Mouse (Mus musculus) heart, embryonic 15.5 days (tissue): ENCODE measurements around the gene Tssk6. TPM values are rescaled to one million over a fixed set of nuclear protein-coding genes. Genes with fewer than 3 reads are reported as not detected.
"Not testable (repeated sequence)": the region's sequence is repeated elsewhere in the genome, so short reads cannot be mapped to it uniquely, and the experiment has no call there.

Experiments used
- ATAC-seq: fragments of 200-750 bp; cut with Nextera tagmentation; replicated peaks from 2 replicates; pipeline ENCODE4 v1.8.0; 2017; ENCODE audit warnings: low read depth, moderate TSS enrichment; ENCODE audit not compliant: insufficient number of reproducible peaks, insufficient read depth, low FRiP score
- H3K27ac ChIP-seq: fragments of 300-500 bp; sonication (generic); 2 replicates; pipeline ENCODE4 v1.5.1; 2015; ENCODE audit warnings: mild to moderate bottlenecking, inconsistent platforms
- H3K27me3 ChIP-seq: fragments of 300-500 bp; sonication (generic); 2 replicates; pipeline ENCODE4 v1.6.1; 2015; ENCODE audit warnings: inconsistent platforms
- H3K36me3 ChIP-seq: fragments of 300-500 bp; sonication (generic); 2 replicates; pipeline ENCODE4 v1.6.1; 2015; ENCODE audit warnings: mild to moderate bottlenecking, inconsistent platforms
- H3K4me1 ChIP-seq: fragments of 300-500 bp; sonication (generic); replicated peaks from 2 replicates; pipeline ENCODE4 v1.6.1; 2015; ENCODE audit warnings: inconsistent platforms
- H3K4me2 ChIP-seq: fragments of 300-500 bp; sonication (generic); 2 replicates; pipeline ENCODE4 v1.6.1; 2015; ENCODE audit warnings: inconsistent platforms, mild to moderate bottlenecking, moderate library complexity
- H3K4me3 ChIP-seq: fragments of 300-500 bp; sonication (generic); 2 replicates; pipeline ENCODE4 v1.5.1; 2015; ENCODE audit warnings: mild to moderate bottlenecking, inconsistent platforms
- H3K9ac ChIP-seq: fragments of 300-500 bp; sonication (generic); 2 replicates; pipeline ENCODE4 v1.6.1; 2015; ENCODE audit warnings: mild to moderate bottlenecking, inconsistent platforms
- H3K9me3 ChIP-seq: fragments of 300-500 bp; sonication (generic); replicated peaks from 2 replicates; pipeline ENCODE4 v1.6.1; 2016; ENCODE audit warnings: inconsistent platforms
- WGBS: fragments of 180-500 bp; shearing (Covaris S2); methylation state at CpG from one replicate; pipeline ENCODE4 v1.1.7; 2015; ENCODE audit warnings: mixed read lengths; 5-methylcytosine and 5-hydroxymethylcytosine counted together
- polyA plus RNA-seq: library from polyadenylated mRNA; unstranded; fragments of >200 nt; fragmentation: Nextera tagmentation; extraction: Ambion mirVana; gene quantifications from 2 replicates; pipeline ENCODE4 v1.2.1, GENCODE M21; 2015

Tssk6 gene
- polyA plus RNA-seq, 1 experiment from 2014 or later: 1.5 TPM

DNA sequence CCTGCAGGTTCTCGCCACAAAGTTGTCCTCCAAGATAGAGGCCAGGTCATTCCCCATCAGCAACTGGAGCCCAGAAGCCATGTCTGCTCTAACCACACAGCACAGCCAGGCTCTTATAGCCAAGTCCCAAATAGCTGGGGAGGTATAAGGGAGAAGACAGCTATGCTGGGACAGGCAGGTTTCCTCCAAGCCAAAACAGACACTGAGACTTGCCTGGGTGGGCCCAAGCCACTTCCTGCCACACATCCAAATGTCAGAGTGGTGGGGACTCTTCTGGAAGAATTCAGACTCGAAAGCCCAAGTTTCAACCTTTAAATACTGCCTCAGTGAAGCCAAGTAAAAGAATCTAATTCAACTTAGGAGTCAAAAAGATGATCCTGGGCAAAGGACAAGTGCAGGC is 38.4 kb downstream of the Tssk6 start:
- peaks cover 4% of the 10 kb centered on the region; the same call in 1 of the 2 replicates for H3K36me3 ChIP-seq
- H3K4me2 ChIP-seq: no peak overlapping the region
- H3K4me3 ChIP-seq: no peak overlapping the region
- no peaks in the 10 kb centered on the region for H3K9me3 ChIP-seq
- peaks cover 80% of the 10 kb centered on the region for H3K4me1 ChIP-seq
- no peak overlapping the region for H3K9ac ChIP-seq
- H3K27me3 ChIP-seq: no peaks in the 10 kb centered on the region
- ATAC-seq: no peak
- 88% methylated on average over 2 of the region's 2 CpGs for WGBS
- peak overlapping the region; percentile 71 for H3K27ac ChIP-seq

DNA sequence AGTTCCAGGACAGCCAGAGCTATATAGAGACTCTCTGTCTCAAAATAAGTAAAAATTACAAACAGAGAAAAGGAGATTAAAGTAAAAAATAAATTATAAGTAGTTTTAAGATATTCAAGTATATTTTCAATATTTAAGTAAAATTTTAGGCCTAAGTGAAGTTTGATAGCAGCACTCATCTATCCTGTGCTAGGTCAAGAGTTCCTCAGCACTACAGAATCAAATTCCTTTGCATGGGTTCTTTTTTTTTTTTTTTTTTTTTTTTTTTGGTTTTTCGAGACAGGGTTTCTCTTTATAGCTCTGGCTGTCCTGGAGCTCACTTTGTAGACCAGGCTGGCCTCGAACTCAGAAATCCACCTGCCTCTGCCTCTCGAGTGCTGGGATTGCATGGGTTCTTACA is 40.5 kb downstream of the Tssk6 start:
- not testable (repeated sequence) for H3K4me3 ChIP-seq, H3K27me3 ChIP-seq, H3K36me3 ChIP-seq, H3K9me3 ChIP-seq, H3K9ac ChIP-seq, ATAC-seq, H3K27ac ChIP-seq, H3K4me2 ChIP-seq
- H3K4me1 ChIP-seq: peaks cover 59% of the 10 kb centered on the region
- WGBS: 85% methylated on average over 3 of the region's 3 CpGs

DNA sequence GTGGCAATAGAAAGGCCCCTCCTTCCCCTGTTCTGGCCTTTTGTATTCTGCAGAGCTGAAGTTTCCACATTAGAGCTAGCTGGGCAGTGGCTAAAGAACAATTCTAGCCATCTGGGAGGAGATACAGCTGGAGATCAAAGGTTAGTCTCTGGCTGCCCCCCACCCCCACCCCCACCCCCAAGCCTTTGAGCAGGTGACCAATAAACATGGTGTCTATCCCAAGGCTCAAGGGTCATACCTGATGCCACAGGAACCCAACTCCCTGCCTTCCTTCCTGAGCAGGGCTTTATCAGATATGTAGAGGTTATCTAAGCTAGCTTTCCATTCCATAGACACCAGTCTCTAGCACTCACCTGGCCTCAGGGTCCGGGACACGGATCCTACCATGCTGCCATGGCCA is 48.3 kb downstream of the Tssk6 start:
- Histone ChIP-seq H3K4me1 (peaks cover 16% of the 10 kb centered on the region), H3K9ac (no peak overlapping the region), H3K4me3 (no peak overlapping the region), H3K36me3 (0 out of 2 replicates have a peak, but pooled peaks cover 8% of the 10 kb centered on the region), H3K4me2 (no peak overlapping the region), H3K27ac (no peak overlapping the region), H3K9me3 (no peaks in the 10 kb centered on the region), H3K27me3 (no peaks in the 10 kb centered on the region)
- no peak for ATAC-seq
- 89% methylated on average over 2 of the region's 2 CpGs for WGBS

Other genes with a start within 250 kb of the Tssk6 start
- gene Zfp964, start 247.7 kb upstream of the Tssk6 start, polyA plus RNA-seq: 1.2 and 1.3 TPM in 2 replicates
- gene Zfp869, start 191.5 kb upstream of the Tssk6 start, polyA plus RNA-seq: 14.6 and 18.9 TPM in 2 replicates
- gene Zfp963, start 152.2 kb upstream of the Tssk6 start, polyA plus RNA-seq: 3.1 and 4.6 TPM in 2 replicates
- 0.33 TPM in 1 of 2 replicates, not detected in the other for gene Gm20422, start 127.3 kb upstream of the Tssk6 start, polyA plus RNA-seq
- gene Atp13a1, start 111.0 kb upstream of the Tssk6 start, polyA plus RNA-seq: 22.1 and 32.7 TPM in 2 replicates
- 14.7 and 21.1 TPM in 2 replicates for gene Zfp866, start 111.0 kb upstream of the Tssk6 start, polyA plus RNA-seq
- gene Gmip, start 93.5 kb upstream of the Tssk6 start, polyA plus RNA-seq: 5.4 and 8.9 TPM in 2 replicates
- gene Lpar2, start 79.8 kb upstream of the Tssk6 start, polyA plus RNA-seq: 0.15 and 0.30 TPM in 2 replicates
- 2.6 and 5.6 TPM in 2 replicates for gene Pbx4, start 69.7 kb upstream of the Tssk6 start, polyA plus RNA-seq
- 0.37 and 0.75 TPM in 2 replicates for gene Cilp2, start 14.5 kb upstream of the Tssk6 start, polyA plus RNA-seq
- 316 and 390 TPM in 2 replicates for gene Ndufa13, start 374 bp downstream of the Tssk6 start, polyA plus RNA-seq
- 5.9 and 10.1 TPM in 2 replicates for gene Yjefn3, start 528 bp downstream of the Tssk6 start, polyA plus RNA-seq
- 33.2 and 46.3 TPM in 2 replicates for gene Gatad2a, start 94.2 kb downstream of the Tssk6 start, polyA plus RNA-seq
- 32.0 and 43.5 TPM in 2 replicates for gene Mau2, start 140.6 kb downstream of the Tssk6 start, polyA plus RNA-seq
- 25.4 and 31.5 TPM in 2 replicates for gene Sugp1, start 140.6 kb downstream of the Tssk6 start, polyA plus RNA-seq
- gene Tm6sf2, start 170.7 kb downstream of the Tssk6 start, polyA plus RNA-seq: 0.60 and 1.0 TPM in 2 replicates
- 0.03 TPM in 1 of 2 replicates, not detected in the other for gene Hapln4, start 181.3 kb downstream of the Tssk6 start, polyA plus RNA-seq
- 0.16 and 0.71 TPM in 2 replicates for gene Ncan, start 218.7 kb downstream of the Tssk6 start, polyA plus RNA-seq
- gene Nr2c2ap, start 229.1 kb downstream of the Tssk6 start, polyA plus RNA-seq: 29.5 and 35.6 TPM in 2 replicates
- 16.5 and 19.9 TPM in 2 replicates for gene Rfxank, start 237.0 kb downstream of the Tssk6 start, polyA plus RNA-seq
- gene Borcs8, start 237.3 kb downstream of the Tssk6 start, polyA plus RNA-seq: 31.5 and 38.7 TPM in 2 replicates
- 0.28 and 0.44 TPM in 2 replicates for gene Mef2b, start 237.5 kb downstream of the Tssk6 start, polyA plus RNA-seq